Mouse (Mus musculus) cerebellum, adult 9-10 months (tissue): ENCODE results near the gene Ptpn20.

Experiments used
- DNase-seq: peaks from one replicate; pipeline ENCODE4 v3.0.0; 2022

The Ptpn20 gene

DNA sequence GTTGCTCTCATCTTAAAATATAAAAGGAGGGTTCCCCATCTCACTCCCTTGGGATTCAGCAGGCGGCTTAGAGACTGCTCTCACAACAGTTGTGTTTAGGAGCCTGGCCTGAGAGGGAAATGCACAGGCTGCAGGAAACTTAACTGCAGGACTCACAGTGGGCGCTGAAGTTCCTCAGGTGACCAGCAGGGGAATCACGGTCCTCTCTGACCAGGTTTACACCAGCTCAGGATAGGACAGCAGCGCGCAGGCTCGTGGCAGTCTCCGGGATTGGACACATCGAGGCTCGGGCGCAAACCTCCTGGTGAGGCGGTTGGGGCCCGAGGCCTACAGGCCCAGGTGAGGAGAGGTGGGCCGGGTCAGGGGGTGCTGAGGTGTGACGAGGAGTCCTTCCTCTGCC, at the start of gene Ptpn20:
Gene Ptpn20, plus strand, starts transcription at position 257 of the 400 bp plus-strand sequence.
- DNase-seq = no peak

DNA sequence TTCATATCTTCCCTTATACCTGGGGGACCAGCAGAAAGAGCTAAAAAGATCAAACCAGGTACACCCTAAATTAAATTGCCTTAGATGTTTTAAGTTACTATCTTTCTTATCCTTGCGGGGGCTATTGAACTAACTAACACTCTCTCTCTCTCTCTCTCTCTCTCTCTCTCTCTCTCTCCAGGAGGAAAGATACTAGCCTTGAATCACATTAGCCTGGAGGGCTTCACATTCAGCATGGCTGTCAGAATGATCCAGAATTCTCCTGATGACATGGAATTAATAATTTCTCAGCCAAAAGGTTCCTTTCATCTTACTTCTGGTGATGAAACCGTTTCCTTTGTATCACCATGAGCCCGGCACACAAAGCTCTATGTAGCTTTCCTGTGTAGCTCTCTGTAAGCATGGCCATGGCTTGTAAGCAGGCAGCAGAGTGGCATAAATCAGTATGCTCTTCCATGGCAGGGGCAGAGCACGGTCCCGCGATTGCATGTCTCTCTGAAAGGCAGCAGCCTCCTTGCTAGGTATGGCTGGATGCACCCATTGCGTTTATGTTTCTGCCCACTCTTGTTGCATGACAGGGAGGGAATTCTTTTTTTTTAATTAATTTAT, 49.3 kb upstream of the Ptpn20 start:
- DNase-seq = no peak

GRCm38 (mm10) chr14:33545565-33546143, 43.4 kb upstream of the Ptpn20 start:
- no peak for DNase-seq

GRCm38 (mm10) chr14:33548650-33549049, 40.4 kb upstream of the Ptpn20 start:
- DNase-seq = no peak

GRCm38 (mm10) chr14:33549856-33550255, 39.2 kb upstream of the Ptpn20 start:
- peak; percentile 78 for DNase-seq

- DNase-seq = no peak
Measured at GRCm38 (mm10) chr14:33570737-33571136, 18.3 kb upstream of the Ptpn20 start.

GRCm38 (mm10) chr14:33573643-33574042, 15.4 kb upstream of the Ptpn20 start:
- DNase-seq = no peak

DNA sequence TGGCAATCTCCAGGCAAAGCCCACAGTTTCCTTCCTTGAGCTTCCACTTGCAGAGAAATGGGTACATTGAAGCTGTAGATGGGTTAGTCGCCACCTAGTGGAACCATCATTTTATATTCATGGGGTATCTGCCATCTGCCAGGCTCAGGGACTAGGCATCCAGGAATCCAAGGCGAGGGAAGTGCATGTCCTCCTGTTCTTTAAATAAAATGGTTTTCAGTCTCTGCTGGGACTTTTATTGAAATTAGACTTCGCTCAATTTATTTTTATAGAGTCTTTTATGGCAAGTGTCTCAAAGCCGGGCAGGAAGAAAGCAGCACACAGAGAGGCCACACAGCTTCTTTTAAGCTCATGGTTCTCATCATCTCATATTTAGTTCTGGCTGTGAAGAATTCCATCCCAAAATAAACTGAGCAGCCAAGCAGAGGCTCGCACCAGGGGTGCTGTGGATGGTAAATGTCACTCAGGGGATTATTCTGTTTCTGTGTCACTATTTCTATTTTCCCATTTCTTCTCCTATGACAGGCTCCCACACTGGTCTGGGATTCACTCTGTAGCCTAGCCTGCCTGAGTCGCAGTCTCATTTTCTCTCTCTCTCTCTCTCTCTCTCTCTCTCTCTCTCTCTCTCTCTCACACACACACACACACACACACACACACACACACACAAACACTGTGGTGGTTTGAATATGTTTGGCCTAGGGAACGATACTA, 9.1 kb upstream of the Ptpn20 start:
- no peak for DNase-seq

DNA sequence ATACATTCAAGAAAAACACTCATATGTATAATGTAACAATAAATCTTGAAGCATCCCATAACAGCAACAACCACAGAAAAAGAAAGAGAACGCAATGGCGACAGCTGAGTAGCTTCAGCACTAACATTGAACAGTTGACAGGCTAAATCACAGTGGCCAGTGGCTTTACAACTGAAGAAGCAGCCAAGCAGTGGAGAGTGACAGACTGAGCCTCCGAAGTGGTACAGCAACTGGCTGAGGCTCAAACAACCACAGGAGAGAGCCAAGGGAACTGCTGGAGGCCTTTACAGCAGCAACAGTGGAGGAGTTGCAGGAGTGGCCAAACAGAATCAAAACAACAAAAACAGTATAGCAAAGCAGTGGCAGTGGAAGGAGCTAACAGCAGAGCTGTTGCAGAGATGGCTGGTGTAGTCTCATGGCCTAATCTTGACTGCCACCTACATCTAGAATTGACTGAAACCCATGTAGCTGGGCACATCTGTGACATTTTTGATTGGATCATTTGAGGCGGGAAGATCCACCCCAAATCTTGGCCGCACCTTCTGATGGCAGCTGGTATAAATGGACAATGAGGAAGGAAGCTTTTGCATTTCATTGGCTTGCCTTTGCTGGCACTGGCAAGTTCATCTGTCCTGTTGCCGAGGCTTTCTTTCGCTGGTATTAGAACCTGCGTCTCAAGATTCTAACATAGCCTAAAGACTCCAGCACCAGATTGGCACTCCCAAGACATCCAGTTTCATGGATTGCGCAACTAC, 9.5 kb downstream of the Ptpn20 start:
- no peak for DNase-seq

GRCm38 (mm10) chr14:33607431-33607830, 18.4 kb downstream of the Ptpn20 start:
- no peak for DNase-seq

- no peak for DNase-seq
Measured at GRCm38 (mm10) chr14:33625036-33625435, 36.0 kb downstream of the Ptpn20 start.

DNA sequence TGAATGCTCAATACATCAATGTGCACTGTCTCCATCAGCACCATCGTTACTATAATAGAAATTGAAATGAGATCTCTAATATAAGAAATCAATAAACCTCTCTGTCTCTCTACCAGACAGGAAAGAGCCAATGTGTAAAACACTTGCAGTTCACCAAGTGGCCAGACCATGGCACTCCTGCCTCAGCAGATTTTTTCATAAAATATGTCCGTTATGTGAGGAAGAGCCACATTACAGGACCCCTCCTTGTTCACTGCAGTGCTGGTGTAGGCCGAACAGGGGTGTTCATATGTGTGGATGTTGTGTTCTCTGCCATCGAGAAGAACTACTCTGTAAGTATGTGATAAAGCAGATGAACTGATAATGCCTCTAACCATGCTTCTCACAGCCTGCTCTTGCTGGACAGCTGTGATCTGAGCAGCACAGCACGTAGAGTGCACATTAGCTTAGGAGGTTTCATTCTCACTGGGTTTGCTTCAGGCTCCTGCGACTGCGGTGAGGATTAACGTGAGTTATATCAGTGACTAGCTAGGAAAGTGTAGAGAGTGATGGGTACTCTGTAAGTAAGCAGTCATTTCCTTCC, 43.9 kb downstream of the Ptpn20 start:
- peak; percentile 8 for DNase-seq

DNA sequence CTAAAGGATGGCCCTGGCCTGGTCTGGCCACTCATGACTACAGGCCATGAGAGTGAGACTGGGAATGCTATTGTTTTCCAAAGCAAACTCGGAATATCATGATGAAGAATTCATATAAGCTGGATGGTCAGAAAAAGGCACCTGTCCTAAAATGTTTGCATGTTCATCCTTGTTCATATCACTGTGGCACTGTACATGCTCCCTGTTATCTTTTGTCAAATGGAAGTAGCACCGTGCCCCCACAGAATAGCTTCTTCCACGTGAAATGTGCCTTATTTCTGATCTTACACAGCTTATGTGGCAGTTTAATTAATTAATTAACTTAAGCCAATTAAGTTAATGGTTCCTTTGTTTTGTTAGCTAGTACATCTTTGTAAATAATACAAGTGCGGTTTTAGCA, 45.3 kb downstream of the Ptpn20 start:
- no peak for DNase-seq

DNA sequence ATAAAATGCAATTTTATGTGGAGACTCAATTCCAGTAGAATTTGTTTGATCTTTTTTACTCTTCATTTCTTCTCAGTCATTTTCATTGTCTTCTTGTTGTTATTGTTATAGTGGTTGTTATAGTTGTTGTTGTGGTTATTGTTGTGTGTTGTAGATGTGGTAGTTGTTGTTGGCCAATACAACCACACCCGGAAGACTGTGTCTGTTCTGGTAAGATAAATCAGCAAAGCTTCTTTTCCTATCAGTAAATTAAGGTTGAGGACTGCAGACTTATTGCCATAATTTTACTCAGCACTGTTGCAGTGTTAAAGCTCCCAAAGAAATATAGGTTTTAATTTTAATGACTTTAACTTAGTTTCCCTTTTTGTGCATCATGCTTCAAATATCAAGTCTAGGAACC, 45.8 kb downstream of the Ptpn20 start:
- no peak for DNase-seq

- DNase-seq = no peak
Measured at GRCm38 (mm10) chr14:33639357-33639756, 50.4 kb downstream of the Ptpn20 start.

GRCm38 (mm10) chr14:33650721-33651120, 61.7 kb downstream of the Ptpn20 start:
- DNase-seq = no peak

DNA sequence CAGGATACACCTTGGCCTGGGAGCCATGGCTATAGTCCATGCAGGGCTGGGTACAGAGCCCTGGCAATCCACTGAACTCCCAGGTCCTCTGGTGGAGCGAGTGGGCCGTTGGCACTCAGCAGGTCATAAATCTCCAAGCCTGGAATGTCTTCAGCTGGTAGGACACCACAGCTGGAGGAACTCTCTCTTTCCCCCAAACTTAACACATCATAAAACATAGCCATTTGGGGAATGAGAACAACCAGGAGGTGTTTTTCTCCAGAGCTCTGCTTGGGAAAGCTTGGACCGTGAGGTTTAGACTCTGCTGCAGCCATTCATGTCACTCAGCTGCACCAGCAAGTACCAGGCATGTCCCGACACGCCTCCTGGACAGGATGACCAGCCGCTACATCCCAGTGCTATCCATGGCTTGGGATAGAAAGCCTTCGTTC, 68.5 kb downstream of the Ptpn20 start:
- no peak for DNase-seq

DNA sequence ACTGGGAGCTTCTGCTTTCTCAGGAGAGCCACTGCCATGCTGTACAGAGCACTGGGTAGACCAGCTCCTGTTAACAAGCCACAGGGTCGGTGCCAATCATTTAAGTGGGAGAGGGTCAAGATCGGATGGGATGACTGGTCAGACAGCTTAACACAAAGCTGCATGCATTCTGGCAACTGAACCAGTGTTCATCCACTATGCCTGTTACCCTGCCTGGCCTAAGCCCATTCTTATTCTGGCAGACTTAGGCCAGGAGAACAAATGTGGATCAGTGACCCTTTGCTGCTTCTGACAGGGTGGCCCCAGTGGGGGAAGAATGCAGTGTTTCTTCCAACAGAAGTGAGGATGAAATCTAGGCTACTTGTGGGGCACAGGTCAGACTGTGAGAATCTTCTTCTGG, 69.3 kb downstream of the Ptpn20 start:
- DNase-seq = no peak

- DNase-seq = no peak
Measured at GRCm38 (mm10) chr14:33662080-33662479, 73.1 kb downstream of the Ptpn20 start.

DNA sequence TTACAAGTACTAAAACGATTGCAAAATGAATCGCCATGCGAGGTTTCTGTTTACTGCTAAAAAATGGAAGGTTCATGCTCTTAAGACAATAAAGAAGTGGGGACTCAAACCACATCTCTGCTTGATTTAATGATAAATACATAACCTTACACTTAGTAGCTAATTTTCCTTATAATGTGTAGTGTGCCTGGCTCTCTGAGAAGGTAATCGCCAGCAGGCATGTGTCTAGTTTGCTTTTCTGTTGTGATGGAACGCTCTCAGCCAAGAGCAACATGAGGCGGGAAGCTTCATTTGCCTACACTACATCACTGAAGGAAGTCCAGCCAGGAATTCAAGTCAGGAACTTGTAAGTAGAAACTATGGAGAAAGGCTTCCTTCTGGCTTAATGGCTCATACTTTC, 77.3 kb downstream of the Ptpn20 start:
- DNase-seq = no peak

DNA sequence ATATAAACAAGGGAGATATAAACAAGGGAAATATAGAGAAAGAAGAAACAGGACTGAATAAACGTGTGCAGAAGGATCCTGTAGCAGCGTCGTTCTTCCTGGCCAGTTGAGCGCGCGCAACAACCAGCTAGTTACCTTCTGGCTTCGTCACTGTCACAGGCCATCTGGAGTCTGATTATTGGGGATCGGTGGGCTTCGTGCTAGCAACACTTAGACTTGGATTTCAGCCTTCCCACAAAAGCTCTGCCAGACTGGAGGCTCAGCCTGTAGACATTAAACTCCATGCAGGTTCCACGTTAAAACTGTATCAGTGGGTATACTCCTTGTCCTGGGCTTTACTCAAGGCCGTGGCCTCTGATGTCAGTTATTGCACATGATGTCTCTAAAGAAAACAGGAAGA, 80.9 kb downstream of the Ptpn20 start:
- no peak for DNase-seq

- peak; percentile 31 for DNase-seq
Measured at GRCm38 (mm10) chr14:33673350-33674087, 84.5 kb downstream of the Ptpn20 start.

GRCm38 (mm10) chr14:33677996-33678395, 89.0 kb downstream of the Ptpn20 start:
- DNase-seq = no peak
